Mouse (Mus musculus) brain, embryonic 14.5 days (tissue): ENCODE results near the gene Slc7a6. TPM values are rescaled to one million over a fixed set of nuclear protein-coding genes. Genes with fewer than 3 reads are reported as not detected.

Experiments used
- DNase-seq: peaks from one replicate; pipeline ENCODE4 v3.0.0-alpha.2; 2011; ENCODE audit warnings: low read depth
- CTCF ChIP-seq: fragments of 200-500 bp; IDR thresholded peaks from 2 replicates; pipeline ENCODE4 v1.5.1; 2012; ENCODE audit warnings: inconsistent platforms, mild to moderate bottlenecking, moderate library complexity, borderline replicate concordance; ENCODE audit not compliant: insufficient read depth, insufficient read length; ENCODE audit errors: extremely low read depth
- POLR2A ChIP-seq: fragments of 200-500 bp; IDR thresholded peaks from 2 replicates; pipeline ENCODE4 v1.6.1; 2012; ENCODE audit warnings: mild to moderate bottlenecking, inconsistent platforms, borderline replicate concordance; ENCODE audit not compliant: poor library complexity, insufficient read depth, insufficient read length, severe bottlenecking; ENCODE audit errors: extremely low read depth
- polyA plus RNA-seq: library from polyadenylated mRNA; depleted of rRNA; stranded (reverse); fragments of >200 nt; gene quantifications from 2 replicates; pipeline ENCODE4 v1.2.3, GENCODE M21; 2012

Gene Slc7a6
- polyA plus RNA-seq, 1 experiment = 56.7 TPM

DNA sequence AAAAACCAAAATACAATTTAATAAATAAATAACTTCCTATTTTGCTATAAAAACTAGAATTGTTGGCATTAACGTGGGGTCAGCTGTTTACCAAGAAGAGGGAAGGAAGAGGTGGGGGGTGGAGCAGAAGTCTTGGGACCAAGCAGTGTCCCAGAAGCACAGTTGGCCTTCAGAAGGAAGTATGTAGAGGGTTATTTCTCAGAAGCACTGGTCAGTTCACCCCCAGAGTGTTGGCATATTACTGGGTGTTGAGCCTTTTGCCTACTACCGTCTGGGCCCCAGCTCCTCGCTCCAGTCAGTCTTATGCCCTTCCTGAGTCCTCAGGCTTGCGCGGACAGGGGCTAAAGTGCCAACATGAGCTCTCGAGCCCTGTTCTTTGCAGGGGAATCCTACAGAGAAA, 19.6 kb upstream of the Slc7a6 start:
- TF ChIP-seq POLR2A (no peak), CTCF (no peak)
- no peak for DNase-seq

GRCm38 (mm10) chr8:106149801-106150652, 18.6 kb upstream of the Slc7a6 start, which contains the start of gene Pla2g15:
Gene Pla2g15, plus strand, starts transcription at chr8:106150399.
- peak; percentile 98 for DNase-seq
- TF ChIP-seq CTCF (no peak), POLR2A (peak; percentile 31; the same call in 1 of the 2 replicates)

DNA sequence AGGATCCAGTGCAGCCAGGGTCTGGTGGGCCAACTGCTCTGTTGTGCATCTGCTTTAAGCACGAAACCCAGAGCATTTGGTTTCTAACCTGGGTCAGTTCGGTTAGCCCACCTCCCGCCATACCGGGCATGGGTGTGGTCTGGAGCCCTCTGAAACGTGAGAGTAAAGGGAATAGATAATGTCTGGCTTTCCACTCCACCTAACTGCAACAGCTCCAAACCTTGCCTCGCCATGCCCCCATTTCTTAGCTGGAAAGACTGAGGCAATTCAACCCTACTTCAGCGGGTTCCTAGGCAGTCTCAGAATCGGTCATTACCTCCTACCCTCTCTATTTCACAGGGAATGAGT, 18.0 kb upstream of the Slc7a6 start:
- no peak for TF ChIP-seq POLR2A
- no peak for TF ChIP-seq CTCF
- DNase-seq = no peak

DNA sequence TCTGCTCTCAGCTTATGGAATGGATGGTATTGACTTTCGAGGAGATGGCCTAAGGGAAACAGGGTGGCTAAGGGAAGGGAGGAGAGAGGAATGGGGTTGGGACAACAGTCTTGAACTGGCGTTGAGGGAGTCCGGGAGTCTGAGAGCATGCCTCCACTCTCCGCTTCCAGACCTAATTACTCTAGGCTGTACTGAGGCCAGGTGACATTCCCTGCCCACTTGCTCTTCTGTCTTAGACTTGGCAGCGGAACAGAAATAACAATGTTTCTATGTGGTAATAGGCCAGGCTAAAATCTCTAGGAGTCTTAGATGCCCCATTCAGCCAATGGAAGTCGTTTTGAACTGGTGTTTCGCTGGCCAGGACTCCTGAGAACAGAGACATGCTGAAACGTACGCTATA, 17.6 kb upstream of the Slc7a6 start:
- no peak for TF ChIP-seq POLR2A
- no peak for TF ChIP-seq CTCF
- DNase-seq = no peak

DNA sequence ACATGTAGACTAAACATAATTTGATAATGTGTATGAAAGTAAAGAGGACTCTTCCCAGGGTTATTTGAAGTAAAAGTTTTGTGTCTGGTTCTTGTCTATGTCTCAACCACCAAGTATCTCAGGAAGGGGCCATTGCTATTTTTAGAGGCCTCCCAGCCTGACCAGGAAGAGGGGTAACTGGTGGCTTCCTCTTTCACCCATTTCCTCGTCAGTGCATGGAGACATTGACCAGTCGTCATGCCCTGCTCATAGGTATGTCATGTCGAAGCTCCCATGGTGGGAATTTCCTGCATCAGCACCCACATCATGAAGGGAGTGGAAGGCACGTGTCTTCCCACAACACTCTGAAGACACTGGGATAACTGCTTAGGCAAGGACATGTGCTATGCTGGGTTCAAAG, 15.8 kb upstream of the Slc7a6 start:
- DNase-seq = no peak
- TF ChIP-seq CTCF (no peak), POLR2A (no peak)

GRCm38 (mm10) chr8:106157419-106157818, 11.2 kb upstream of the Slc7a6 start:
- no peak for DNase-seq
- TF ChIP-seq CTCF (no peak), POLR2A (no peak)

DNA sequence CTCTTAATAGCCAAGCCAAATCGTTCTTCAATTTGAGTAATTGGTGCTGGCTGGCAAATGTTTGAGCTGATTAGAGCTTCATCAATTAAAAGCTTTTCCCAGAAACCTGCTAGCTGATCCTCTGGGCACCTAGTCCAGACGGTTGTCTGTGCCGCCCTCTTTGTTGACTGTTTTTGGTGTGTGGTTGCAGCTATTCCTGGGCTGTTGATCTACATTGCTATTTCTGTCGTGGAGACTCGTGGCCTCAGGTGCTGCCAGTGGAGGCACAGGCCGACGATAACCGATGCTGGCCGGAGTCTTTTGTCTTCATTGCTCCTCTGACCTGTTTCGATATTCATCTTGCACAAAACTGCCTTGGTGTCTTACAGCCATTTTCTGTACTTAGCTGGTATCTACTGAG, 10.3 kb upstream of the Slc7a6 start:
- no peak for DNase-seq
- no peak for TF ChIP-seq CTCF
- TF ChIP-seq POLR2A = no peak

DNA sequence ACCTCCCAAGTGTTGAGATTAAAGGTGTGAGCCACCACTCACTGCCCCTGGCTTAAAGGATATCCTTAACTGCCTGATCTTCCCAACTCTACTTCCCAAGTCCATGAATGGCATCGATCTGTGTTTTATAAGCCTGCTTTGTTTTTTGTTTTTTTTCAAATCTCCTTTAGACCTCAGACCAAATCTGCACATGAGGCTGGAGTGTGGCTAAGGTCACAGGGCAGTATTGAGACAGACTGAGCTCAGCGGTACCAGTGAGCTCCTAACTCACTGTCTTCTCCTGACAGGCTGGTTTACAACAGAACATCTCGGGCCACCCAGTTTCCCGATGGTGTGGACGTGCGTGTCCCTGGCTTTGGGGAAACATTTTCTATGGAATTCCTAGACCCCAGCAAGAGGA, 8.8 kb upstream of the Slc7a6 start:
- TF ChIP-seq POLR2A = no peak
- TF ChIP-seq CTCF = no peak
- DNase-seq = no peak

GRCm38 (mm10) chr8:106163251-106163650, 5.4 kb upstream of the Slc7a6 start:
- DNase-seq = no peak

GRCm38 (mm10) chr8:106165460-106165859, 3.2 kb upstream of the Slc7a6 start:
- peak; percentile 69 for DNase-seq
- TF ChIP-seq CTCF = peak; percentile 76; the same call in 1 of the 2 replicates
- TF ChIP-seq POLR2A = no peak

More at GRCm38 (mm10) chr8:106163251-106163650, 5.4 kb upstream of the Slc7a6 start:
- TF ChIP-seq POLR2A = no peak
- no peak for TF ChIP-seq CTCF

DNA sequence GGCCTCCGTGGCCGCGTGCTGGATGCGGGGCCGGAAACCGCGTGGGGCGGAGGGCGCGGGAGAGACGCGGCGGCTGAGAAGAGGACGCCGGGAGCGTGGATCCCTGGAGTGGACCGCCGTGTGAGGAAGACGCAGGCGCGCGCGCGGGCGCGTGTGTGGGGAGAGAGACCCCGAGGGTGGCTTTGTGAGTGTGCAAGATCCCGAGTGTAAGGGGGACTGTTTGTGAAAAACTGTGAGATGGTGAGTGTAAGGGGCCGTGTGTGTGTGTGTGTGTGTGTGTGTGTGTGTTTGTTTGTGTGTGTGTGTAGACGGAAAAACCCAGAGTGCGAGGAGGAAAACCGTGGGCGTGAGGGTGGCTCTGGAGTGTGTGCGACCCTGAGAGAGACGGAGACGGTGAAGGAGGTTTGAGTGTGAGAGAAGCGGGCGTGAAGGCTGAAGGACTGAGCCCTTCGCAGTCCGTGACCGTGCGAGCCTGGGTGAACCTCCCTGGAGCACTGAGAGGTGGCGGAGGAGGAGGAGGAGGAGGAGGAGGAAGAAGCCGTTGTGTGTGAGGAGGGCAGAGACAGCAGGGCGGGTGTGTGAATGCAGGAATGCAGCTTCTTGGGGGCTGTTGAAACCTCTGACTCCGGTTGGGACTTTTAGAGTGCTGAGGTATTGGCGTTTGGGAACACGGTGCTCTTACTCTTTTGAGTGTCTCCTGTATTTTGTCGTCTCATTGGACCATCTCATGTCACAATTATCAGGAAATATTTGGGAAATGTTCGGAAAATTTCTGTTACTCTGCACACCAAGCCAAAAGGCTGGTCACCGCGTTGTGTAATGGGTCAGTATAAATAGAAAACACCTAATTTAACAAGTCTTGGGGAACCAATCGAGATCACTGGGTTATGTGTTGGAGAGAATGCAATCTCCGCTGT, 618 bp downstream of the Slc7a6 start:
- TF ChIP-seq CTCF = no peak
- no peak for TF ChIP-seq POLR2A
- DNase-seq = peak; percentile 81
